Mouse (Mus musculus): ENCODE results near the gene Olfr199.
"Not testable (repeated sequence)": the region's sequence is repeated elsewhere in the genome, so short reads cannot be mapped to it uniquely, and the experiment has no call there.

Gene Olfr199

DNA sequence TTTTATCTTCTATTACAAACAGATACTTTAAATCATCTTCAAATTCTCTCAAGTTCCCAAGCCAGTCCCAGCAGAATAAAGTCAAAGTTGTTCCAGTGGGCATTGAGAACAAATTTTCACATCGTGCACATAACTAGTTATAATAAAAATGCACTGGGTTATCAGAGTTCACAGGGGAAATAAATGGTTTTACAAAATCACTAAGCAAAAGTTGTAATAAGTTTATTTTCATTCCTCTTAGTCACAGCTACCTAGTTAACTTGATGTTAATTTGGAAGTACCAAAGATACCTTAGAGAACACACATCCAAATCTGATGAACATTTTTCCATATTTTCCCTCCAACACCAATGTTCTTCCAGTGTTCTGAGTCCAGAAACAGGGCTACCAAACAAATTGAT lies at the start of gene Olfr199:
Gene Olfr199, minus strand, starts transcription at position 101 of the 400 bp plus-strand sequence.
- not testable (repeated sequence) for DNase-seq (ENCODE audit: low spot score)

DNA sequence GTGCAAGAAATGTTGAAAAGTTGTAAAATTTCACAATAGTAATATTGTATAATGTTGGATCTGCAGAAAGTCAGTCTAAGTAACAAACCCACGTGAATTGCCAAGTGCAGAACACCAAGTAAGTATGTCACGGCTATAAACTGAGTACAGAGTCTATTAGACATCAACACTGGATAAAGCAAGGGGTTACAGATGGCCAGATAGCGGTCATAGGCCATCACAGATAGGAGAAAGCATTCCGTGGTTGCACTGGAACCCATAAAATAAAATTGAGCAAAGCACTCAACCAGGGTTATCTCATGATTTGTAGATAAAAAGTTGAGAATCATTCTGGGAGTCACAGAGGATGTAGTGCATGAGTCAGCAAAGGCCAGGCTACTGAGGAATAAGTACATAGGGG lies 49.5 kb upstream of the Olfr199 start:
- DNase-seq (ENCODE audit: low spot score): not testable (repeated sequence)

DNA sequence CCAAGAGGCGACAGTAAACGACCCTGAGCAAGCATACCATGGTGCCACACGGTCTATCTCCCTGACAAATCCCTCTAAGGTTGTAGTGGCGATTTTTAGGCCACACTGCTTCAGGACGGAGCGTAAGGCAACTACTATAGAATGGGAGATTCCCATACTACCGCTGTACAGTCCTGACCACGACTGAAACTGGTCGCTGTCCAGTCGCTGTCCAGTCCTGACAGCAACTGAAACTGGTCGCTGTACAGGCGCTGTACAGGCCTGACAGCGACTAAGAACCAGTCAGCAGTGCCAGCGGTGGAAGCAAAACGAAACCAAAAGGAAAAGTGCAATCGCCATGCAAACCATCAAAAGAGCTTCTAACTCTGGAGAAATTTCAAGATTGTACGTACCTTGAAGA lies 30.1 kb upstream of the Olfr199 start:
- no peak for DNase-seq (ENCODE audit: low spot score)

DNA sequence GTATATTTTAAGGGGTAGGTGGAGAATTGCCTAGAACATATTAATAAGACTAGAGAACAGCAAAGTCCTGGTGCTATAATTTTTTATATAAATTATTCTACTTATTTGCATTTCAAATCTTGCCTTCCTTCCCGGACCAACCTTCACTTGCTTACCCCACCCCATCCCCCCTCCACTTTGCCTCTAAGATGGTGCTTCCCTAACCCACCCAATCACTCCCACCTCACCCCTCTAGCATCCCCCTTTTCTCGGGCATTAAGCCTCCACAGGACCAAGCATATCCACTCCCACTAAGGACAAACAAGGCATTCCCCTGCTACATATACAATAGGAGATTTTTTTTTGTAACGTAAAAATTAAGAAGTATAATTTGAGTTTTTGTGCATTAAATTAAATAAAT lies 1.7 kb downstream of the Olfr199 start:
- not testable (repeated sequence) for DNase-seq (ENCODE audit: low spot score)

DNA sequence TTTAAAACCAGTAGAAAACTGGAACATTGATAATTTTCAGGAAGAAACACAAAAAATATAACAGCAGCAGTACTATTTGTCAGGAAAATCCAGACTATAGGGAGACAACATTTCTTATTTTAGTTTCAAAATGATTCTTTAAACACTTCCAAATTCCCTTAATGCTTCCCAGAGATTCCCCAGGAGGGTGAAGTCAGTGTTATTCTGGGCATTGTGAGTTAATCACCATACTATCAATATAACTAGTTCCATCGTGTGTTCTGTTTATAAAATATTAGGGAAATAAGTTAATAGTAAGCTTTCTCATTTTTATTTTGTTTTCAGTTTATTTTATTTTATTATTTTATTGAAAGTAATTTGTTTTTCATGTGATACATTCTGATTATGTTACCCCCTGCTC lies 16.1 kb downstream of the Olfr199 start, which contains the start of gene Olfr198:
Gene Olfr198, minus strand, starts transcription at position 101 of the 400 bp plus-strand sequence.
- not testable (repeated sequence) for DNase-seq (ENCODE audit: low spot score)

DNA sequence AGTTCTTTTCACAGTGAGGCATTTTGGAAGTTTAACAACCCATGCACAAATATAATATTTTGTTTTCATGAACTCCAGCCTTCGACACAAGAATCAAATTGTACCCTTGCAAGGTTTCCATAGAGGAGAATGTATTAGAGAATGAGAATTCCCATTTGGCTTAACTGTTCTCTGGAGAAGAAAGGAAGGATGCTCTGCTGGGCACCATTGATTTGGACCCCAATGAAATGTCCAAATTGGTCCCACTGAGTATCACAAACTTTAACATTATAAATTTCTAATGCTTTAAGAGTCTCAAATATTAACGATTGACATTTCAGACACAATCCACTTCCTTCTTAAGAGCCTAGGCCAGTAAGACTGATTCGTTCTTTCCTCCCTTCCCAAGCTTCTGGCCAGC lies 49.2 kb downstream of the Olfr199 start, which contains the start of gene Olfr196:
Gene Olfr196, minus strand, starts transcription at position 101 of the 400 bp plus-strand sequence.
- DNase-seq (ENCODE audit: low spot score): no peak
